Mouse (Mus musculus) liver, embryonic 14.5 days (tissue): ENCODE results near the gene Klc3.

Source experiments
- CTCF ChIP-seq: IDR thresholded peaks from 2 replicates; pipeline ENCODE4 v1.5.1; 2016; ENCODE audit warnings: antibody characterized with exemption, low read depth, control low read depth
- EP300 ChIP-seq: IDR thresholded peaks from 2 replicates; pipeline ENCODE4 v1.6.1; 2016; ENCODE audit warnings: antibody characterized with exemption, low read depth

GRCm38 (mm10) chr7:19357381-19358375 lies 46.2 kb downstream of the Klc3 start:
- TF ChIP-seq CTCF (no peak), EP300 (no peak)
